Mouse (Mus musculus) forebrain, embryonic 11.5 days (tissue): ENCODE results near the gene Racgap1. TPM values are rescaled to one million over a fixed set of nuclear protein-coding genes. Genes with fewer than 3 reads are reported as not detected.

Experiments
- ATAC-seq: fragments of 200-750 bp; cut with Nextera tagmentation; replicated peaks from 2 replicates; pipeline ENCODE4 v1.8.0; 2017; ENCODE audit warnings: moderate TSS enrichment; ENCODE audit not compliant: low FRiP score
- DNase-seq: peaks from one replicate; pipeline ENCODE4 v3.0.0-alpha.2; 2017; ENCODE audit warnings: low spot score
- H3K27ac ChIP-seq: fragments of 300-500 bp; sonication (generic); 2 replicates; pipeline ENCODE4 v1.5.1; 2014; ENCODE audit warnings: low read depth, low read length
- H3K27me3 ChIP-seq: fragments of 300-500 bp; sonication (generic); 2 replicates; pipeline ENCODE4 v1.6.1; 2014; ENCODE audit warnings: mild to moderate bottlenecking, low read length, mixed read lengths; ENCODE audit not compliant: control insufficient read depth, insufficient read depth
- H3K36me3 ChIP-seq: fragments of 300-500 bp; sonication (generic); 2 replicates; pipeline ENCODE4 v1.6.1; 2014; ENCODE audit warnings: mild to moderate bottlenecking, low read length, moderate library complexity, mixed read lengths; ENCODE audit not compliant: control insufficient read depth, insufficient read depth
- H3K4me1 ChIP-seq: fragments of 300-500 bp; sonication (generic); replicated peaks from 2 replicates; pipeline ENCODE4 v1.6.1; 2014; ENCODE audit warnings: low read length, mixed read lengths; ENCODE audit not compliant: control insufficient read depth, insufficient read depth
- H3K4me2 ChIP-seq: fragments of 300-500 bp; sonication (generic); 2 replicates; pipeline ENCODE4 v1.6.1; 2014; ENCODE audit warnings: low read depth, mild to moderate bottlenecking, low read length, moderate library complexity, mixed read lengths; ENCODE audit not compliant: severe bottlenecking
- H3K4me3 ChIP-seq: fragments of 300-500 bp; sonication (generic); 2 replicates; pipeline ENCODE4 v1.5.1; 2014; ENCODE audit warnings: low read depth, low read length
- H3K9ac ChIP-seq: fragments of 300-500 bp; sonication (generic); 2 replicates; pipeline ENCODE4 v1.6.1; 2014; ENCODE audit warnings: low read length
- H3K9me3 ChIP-seq: fragments of 300-500 bp; sonication (generic); 2 replicates; pipeline ENCODE4 v1.6.1; 2016; ENCODE audit warnings: low read length, mixed read lengths; ENCODE audit not compliant: control insufficient read depth
- WGBS: fragments of 180-500 bp; shearing (Covaris S2); extraction: QIAGEN DNeasy Blood & Tissue Kit; methylation state at CpG from one replicate; pipeline ENCODE4 v1.1.7; 2014; 5-methylcytosine and 5-hydroxymethylcytosine counted together
- polyA plus RNA-seq: library from polyadenylated mRNA; unstranded; fragments of >200 nt; fragmentation: Nextera tagmentation; extraction: Ambion mirVana; gene quantifications from 2 replicates; pipeline ENCODE4 v1.2.1, GENCODE M21; 2014

Racgap1 gene
- polyA plus RNA-seq, 1 experiment from 2014 or later, result 217 TPM

DNA sequence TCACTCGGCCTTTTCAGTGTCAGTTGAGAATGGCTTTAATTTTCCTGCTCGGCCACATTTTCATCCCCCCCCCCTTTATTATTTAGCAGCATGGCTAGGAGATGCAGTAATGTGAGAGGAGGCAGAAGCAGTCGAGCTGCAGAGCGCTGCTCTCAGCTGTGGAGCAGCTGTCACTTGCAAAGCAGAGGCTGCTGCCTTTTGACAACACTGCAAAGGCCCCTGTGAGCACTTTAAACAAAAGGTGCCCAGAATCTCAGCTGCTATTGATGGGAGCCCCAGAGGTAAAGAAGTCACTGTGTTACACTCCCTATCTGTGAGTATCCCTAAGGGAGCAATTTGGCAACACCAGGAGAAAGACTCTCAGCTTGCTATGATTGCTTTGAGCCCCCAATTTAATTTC lies 3.1 kb downstream of the Racgap1 start:
- H3K36me3 ChIP-seq, result no peaks in the 10 kb centered on the region
- WGBS, result 36% methylated on average over 4 of the region's 4 CpGs
- DNase-seq, result no peak
- H3K27ac ChIP-seq, result peak overlapping the region; percentile 62
- H3K4me2 ChIP-seq, result no peak overlapping the region
- no peaks in the 10 kb centered on the region for H3K9me3 ChIP-seq
- no peak overlapping the region for H3K4me3 ChIP-seq
- peak overlapping the region; percentile 5; the same call in 1 of the 2 replicates for H3K9ac ChIP-seq
- peaks cover under 1% of the 10 kb centered on the region; the same call in 1 of the 2 replicates for H3K27me3 ChIP-seq
- ATAC-seq, result no peak
- H3K4me1 ChIP-seq, result peaks cover 18% of the 10 kb centered on the region

DNA sequence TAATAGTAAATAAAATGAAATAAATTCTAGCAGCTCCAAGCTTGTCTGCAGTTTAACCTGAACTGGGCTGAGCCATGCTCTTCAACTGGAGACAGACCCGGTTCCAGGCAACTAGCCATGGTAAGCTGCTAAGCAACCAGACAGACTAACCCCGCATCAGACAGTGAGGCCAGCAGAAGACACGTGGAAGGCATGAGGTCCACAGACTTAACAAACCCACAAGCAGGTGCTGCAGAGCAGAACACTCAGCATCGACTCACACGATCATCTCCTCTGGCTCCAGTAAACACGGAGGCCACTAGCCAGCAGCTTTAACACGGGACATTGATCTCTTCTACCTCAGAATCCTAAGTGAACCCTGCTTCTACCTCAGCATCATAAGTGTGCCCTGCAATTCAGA lies 6.7 kb downstream of the Racgap1 start:
- WGBS, result 80% methylated on average over 7 of the region's 7 CpGs
- no peak overlapping the region for H3K4me2 ChIP-seq
- no peaks in the 10 kb centered on the region for H3K9me3 ChIP-seq
- H3K9ac ChIP-seq, result no peak overlapping the region
- no peaks in the 10 kb centered on the region for H3K27me3 ChIP-seq
- ATAC-seq (no peak), DNase-seq (no peak)
- peaks cover 11% of the 10 kb centered on the region for H3K4me1 ChIP-seq
- H3K27ac ChIP-seq, result no peak overlapping the region
- 0 out of 2 replicates have a peak, but pooled peaks cover 2% of the 10 kb centered on the region for H3K36me3 ChIP-seq
- H3K4me3 ChIP-seq, result no peak overlapping the region

DNA sequence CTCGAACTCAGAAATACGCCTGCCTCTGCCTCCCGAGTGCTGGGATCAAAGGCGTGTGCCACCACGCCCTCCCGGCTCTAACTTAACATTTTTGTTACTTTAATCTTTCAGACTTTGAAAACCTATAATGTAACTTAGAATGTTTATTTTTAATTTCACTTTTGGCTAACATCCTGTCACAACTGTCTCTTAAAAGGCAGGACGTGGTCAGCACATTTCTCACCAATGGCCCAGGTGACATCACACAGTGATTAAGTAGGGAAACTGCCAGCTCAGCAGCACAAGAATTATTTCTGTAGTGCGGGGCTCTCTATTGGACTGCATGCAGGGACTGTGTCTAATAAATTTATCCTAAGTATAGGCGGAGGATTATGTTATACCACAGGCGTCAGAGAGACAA lies 7.6 kb downstream of the Racgap1 start:
- peaks cover 4% of the 10 kb centered on the region for H3K4me1 ChIP-seq
- no peaks in the 10 kb centered on the region for H3K27me3 ChIP-seq
- no peak overlapping the region for H3K9ac ChIP-seq
- H3K27ac ChIP-seq, result no peak overlapping the region
- ATAC-seq (no peak), DNase-seq (no peak)
- no peaks in the 10 kb centered on the region for H3K9me3 ChIP-seq
- H3K4me2 ChIP-seq, result no peak overlapping the region
- 0 out of 2 replicates have a peak, but pooled peaks cover 2% of the 10 kb centered on the region for H3K36me3 ChIP-seq
- no peak overlapping the region for H3K4me3 ChIP-seq
- WGBS, result 82% methylated on average over 10 of the region's 10 CpGs

DNA sequence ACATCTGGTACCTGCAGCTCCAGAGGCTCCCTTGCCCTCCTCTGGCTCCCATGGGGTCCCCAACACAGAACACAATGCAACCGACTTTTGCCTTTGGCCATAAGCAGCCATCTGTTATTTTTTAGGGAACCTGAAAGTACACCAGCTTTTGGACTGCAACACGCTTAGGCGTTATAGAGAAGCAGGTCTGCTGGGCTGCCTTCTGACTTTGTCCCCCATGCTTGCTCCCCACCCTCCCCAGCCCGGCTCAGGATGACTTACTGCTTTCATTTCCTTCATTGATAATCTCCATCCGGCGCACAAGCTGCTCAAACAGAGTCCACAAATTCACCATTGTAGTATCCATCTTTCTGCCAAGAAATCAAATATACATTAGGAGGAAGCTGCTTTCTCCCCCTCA lies 8.8 kb downstream of the Racgap1 start:
- DNase-seq, result no peak
- H3K4me2 ChIP-seq, result no peak overlapping the region
- H3K4me3 ChIP-seq, result no peak overlapping the region
- no peak for ATAC-seq
- H3K27me3 ChIP-seq, result no peaks in the 10 kb centered on the region
- H3K27ac ChIP-seq, result no peak overlapping the region
- H3K36me3 ChIP-seq, result 0 out of 2 replicates have a peak, but pooled peaks cover 2% of the 10 kb centered on the region
- WGBS, result 90% methylated on average over 6 of the region's 6 CpGs
- no peaks in the 10 kb centered on the region for H3K9me3 ChIP-seq
- no peak overlapping the region for H3K9ac ChIP-seq
- H3K4me1 ChIP-seq, result peaks cover 2% of the 10 kb centered on the region; the same call in 1 of the 2 replicates

DNA sequence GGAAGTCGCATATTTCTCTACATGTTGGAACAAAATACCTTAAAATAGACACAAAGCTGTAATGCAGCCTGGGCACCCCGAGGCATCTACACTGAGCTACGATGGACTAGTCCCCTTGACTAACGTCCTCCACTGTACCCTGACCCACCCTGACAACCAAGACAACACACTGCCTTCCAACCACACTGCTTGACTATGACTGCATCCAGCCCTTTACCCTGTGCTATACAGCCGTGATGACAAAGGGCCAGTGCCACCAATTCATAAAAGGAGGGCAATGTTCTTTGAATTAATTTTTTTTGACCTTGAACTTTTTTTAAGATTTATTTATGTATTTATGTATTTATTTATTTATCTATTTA lies 13.4 kb downstream of the Racgap1 start:
- Histone ChIP-seq H3K9ac (no peak overlapping the region), H3K4me2 (no peak overlapping the region), H3K27ac (no peak overlapping the region; the same call in 1 of the 2 replicates), H3K4me1 (no peaks in the 10 kb centered on the region), H3K27me3 (no peaks in the 10 kb centered on the region), H3K36me3 (peaks cover 7% of the 10 kb centered on the region; the same call in 1 of the 2 replicates), H3K9me3 (no peaks in the 10 kb centered on the region), H3K4me3 (no peak overlapping the region)
- WGBS, result 94% methylated on average over 5 of the region's 5 CpGs
- no peak for ATAC-seq
- DNase-seq, result no peak

DNA sequence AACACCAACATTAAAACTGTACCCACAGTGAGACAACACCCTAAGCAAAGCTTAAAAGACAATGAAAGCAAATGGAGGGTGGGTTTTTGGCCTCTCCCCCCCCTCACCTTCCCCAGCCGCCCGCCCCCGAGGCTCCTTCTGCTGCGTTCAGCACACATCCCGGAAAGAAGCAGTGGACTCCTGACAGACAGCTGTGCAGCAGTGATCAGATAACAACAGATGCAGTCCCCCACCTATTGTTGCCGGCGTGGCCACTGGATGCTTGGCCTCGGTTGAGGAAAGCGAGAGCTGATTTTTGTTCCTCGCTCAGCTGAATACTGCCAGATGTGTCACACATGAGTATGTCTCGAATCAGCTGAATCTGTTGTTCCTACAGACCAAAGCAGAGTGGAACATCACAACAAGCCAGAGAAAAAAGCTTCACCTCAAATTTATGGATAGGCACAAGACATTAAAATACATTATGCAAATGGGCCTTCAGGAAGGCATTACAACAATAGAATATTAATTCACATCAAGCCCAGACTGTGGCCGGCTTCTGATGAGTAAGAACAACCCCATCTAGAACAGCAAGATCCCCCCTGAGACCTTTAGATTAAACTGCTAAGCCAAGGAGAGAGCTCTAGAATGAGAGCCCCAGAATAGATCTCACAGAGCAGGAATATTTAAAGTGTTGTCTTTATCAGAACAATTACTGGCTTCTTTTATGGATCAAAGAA lies 13.9 kb downstream of the Racgap1 start:
- Histone ChIP-seq H3K9me3 (no peaks in the 10 kb centered on the region), H3K27me3 (no peaks in the 10 kb centered on the region), H3K9ac (no peak overlapping the region), H3K27ac (no peak overlapping the region; the same call in 1 of the 2 replicates), H3K4me1 (no peaks in the 10 kb centered on the region), H3K4me2 (no peak overlapping the region), H3K36me3 (peaks cover 7% of the 10 kb centered on the region; the same call in 1 of the 2 replicates), H3K4me3 (no peak overlapping the region)
- no peak for ATAC-seq
- WGBS, result 89% methylated on average over 12 of the region's 12 CpGs
- DNase-seq, result no peak

DNA sequence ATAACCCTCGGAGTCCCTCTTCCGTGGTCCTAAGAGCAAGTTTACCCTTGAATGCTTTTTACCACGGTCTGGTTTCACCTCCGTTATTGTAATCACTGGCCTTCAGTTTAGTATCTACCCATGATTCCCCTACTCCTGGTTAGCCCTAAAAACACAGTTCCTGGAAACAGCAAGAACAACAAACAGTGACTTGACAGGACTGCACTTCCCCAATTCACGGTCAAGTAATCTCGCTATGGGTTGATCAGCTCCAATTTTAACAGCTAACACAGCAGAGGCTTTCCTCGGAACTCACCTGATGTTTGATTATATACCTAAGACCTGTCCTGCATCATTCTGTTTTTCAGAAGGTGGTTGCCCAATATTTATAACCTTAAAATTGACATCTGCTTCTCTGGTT lies 16.8 kb downstream of the Racgap1 start:
- 94% methylated on average over 7 of the region's 7 CpGs for WGBS

DNA sequence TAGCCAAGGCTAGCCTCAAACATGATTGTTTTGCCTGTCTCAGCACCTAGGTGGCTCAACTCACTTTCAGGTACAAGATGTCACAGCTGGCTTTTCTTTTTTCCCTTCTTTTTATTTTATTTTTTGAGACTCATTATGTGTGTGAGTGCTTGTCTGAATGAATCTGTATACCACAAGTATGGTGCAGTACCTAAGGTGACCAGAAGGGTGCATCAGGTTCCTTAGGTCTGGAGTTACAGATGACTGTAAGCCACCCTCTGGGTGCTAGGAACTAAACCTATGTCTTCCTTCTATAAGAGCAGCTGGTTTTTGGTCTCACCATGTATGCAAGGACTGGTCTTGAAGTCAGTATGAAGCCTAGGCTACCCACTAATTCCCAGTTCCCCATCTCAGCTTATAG lies 19.8 kb downstream of the Racgap1 start:
- Histone ChIP-seq H3K9me3 (no peaks in the 10 kb centered on the region), H3K4me3 (no peak overlapping the region), H3K9ac (no peak overlapping the region), H3K4me2 (no peak overlapping the region), H3K27me3 (no peaks in the 10 kb centered on the region), H3K27ac (no peak overlapping the region), H3K4me1 (no peaks in the 10 kb centered on the region), H3K36me3 (peaks cover 36% of the 10 kb centered on the region)
- ATAC-seq, result no peak
- DNase-seq, result no peak

More for the DNA sequence above, 16.8 kb downstream of the Racgap1 start:
- Histone ChIP-seq H3K9me3 (no peaks in the 10 kb centered on the region), H3K4me3 (no peak overlapping the region), H3K36me3 (peaks cover 22% of the 10 kb centered on the region), H3K27me3 (no peaks in the 10 kb centered on the region), H3K4me1 (no peaks in the 10 kb centered on the region), H3K9ac (no peak overlapping the region), H3K27ac (no peak overlapping the region), H3K4me2 (no peak overlapping the region)
- DNase-seq (no peak), ATAC-seq (no peak)

DNA sequence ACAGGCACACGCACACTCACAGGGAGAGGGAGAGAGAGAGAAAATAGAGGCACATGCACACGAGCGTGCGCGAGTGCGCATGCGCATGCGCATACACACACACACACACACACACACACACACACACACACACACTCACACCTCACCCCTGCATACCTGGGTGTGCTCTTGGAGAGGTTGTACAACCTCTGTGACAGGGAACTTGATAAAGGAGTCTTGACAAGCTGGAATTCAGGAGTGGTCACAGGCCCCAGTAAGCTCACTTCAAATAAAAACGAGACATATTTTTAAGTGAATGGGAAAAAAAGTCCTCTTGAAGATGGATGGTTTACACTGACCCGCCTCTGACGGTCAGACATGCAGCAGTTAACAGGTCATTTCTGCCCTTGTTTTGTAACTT lies 29.4 kb downstream of the Racgap1 start:
- DNase-seq, result no peak
- no peak for ATAC-seq
- 97% methylated on average over 11 of the region's 11 CpGs for WGBS
- Histone ChIP-seq H3K9ac (no peak overlapping the region), H3K4me1 (no peaks in the 10 kb centered on the region), H3K27me3 (no peaks in the 10 kb centered on the region), H3K4me3 (no peak overlapping the region), H3K4me2 (no peak overlapping the region), H3K36me3 (peaks cover 22% of the 10 kb centered on the region), H3K27ac (no peak overlapping the region), H3K9me3 (no peaks in the 10 kb centered on the region)
